Mouse (Mus musculus) CD8-positive naive resting alpha-beta T cell, adult 2 months (primary cell): Measurements from ENCODE around the gene Gale.

ENCODE experiments used
- DNase-seq, 2 experiments: peaks; one replicate each; pipeline ENCODE4 v3.0.0; 2022; ENCODE audit warnings: low read depth in 2 of 2, low spot score in 2 of 2

Gene Gale

DNA sequence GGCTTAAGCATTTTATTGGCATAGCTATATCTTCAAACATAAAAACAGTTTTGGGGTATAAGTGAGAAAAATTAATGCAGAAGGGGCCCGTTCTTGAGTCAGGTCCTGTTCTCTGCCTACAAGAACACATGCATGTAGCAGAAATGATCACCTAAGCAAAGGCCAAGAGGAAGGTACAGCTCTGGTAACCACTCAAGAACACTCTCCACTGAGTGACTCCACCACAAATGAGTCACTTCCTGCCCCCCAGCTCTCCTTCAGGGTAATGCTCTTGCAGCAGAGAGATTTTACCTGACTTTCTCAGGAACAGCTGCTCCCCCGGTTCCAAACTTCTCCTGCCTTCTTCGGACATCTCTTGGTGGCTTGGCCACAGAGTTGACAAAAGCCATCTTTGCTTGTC lies 43.3 kb downstream of the Gale start:
- no peak for DNase-seq

DNA sequence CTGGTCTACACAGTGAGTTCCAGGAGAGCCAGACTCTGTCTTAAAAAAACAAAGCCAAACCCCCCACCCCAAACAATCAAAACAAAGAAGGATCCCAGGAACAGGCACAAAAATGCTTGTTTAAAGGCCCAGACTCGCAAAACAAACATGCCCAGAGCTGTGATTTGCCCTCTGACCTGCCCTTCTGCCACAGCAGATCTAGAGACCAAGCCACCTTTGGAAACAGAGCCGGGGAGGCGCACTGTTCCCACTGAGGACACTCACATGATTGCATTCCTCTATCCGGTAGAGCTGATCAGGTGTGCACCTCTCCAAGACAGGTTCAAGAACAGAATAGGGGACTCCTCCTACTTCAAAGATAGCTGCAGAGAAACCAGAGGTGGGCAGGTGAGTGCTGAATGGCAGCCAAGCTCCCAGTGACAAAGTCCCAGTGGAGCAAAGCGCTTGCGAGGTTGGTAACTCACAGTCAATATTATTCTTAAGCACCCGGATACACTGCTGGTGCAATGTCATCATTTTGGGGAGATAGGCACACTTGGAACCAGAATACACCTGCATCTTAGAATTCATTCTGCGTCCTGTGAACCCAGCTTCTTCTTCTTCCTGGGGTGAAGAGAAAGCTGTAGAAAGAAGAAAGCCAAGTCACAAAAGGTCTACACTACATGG lies 45.4 kb downstream of the Gale start:
- DNase-seq = no peak

DNA sequence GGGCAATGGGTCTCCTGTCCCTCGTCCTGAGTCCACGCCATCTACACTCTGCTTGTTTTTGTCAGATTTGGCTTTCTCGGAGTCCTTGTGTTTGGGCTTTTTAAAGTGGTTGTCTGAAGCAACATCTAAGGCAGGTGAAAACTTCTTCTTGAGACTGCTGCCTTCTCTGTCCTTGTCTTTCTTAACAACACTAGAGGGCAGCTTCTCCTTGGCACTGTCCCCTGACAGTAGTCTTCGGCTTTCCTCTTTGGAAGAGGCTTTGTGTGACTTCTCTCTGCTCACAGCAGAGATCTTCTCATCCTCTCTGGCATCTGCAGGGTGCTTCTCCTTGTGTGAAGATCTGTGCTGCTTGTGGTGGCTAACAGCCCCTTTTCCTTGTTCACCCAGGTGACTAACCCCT lies 47.1 kb downstream of the Gale start:
- DNase-seq = no peak

DNA sequence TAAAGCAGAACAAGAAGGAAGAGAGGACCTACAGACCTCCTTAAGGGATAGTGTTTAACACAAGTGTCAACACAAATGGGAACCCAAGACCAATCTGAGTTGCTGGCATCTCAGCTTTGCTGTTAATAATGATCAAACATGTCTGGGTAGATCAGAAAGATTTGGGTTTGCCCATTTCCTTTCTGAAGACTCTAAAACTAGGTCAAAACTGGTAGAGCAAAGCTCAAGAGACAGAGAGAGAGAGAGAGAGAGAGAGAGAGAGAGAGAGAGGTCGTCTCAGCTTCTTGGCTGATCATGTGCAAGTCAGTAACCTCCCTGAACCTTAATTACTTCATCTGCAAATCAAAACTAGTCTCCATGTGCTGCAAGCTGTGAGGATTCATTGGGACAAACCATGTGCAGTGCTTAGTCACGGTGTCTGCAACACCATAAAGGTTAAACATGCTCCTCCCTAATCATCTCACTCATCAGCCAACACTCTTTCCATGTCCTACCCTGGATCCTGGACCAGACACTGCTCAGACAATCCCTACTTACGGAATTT lies 52.6 kb downstream of the Gale start:
- no peak for DNase-seq
